Mouse (Mus musculus): ENCODE results near the gene Zdhhc17. TPM values are rescaled to one million over a fixed set of nuclear protein-coding genes. Genes with fewer than 3 reads are reported as not detected.

The Zdhhc17 gene
- 5.2 TPM for polyA plus RNA-seq (2012; fragmentation: generic; extraction: Trizol)
- long read RNA-seq, experiment 1, partial matches to known transcripts, result 0 of 2 reads
- long read RNA-seq, experiment 1, other reads (novel, unspliced or antisense), result 2 of 2 reads
- long read RNA-seq, experiment 2, partial matches to known transcripts, result 0 of 10 reads
- long read RNA-seq, experiment 2, other reads (novel, unspliced or antisense), result 9 of 10 reads

DNA sequence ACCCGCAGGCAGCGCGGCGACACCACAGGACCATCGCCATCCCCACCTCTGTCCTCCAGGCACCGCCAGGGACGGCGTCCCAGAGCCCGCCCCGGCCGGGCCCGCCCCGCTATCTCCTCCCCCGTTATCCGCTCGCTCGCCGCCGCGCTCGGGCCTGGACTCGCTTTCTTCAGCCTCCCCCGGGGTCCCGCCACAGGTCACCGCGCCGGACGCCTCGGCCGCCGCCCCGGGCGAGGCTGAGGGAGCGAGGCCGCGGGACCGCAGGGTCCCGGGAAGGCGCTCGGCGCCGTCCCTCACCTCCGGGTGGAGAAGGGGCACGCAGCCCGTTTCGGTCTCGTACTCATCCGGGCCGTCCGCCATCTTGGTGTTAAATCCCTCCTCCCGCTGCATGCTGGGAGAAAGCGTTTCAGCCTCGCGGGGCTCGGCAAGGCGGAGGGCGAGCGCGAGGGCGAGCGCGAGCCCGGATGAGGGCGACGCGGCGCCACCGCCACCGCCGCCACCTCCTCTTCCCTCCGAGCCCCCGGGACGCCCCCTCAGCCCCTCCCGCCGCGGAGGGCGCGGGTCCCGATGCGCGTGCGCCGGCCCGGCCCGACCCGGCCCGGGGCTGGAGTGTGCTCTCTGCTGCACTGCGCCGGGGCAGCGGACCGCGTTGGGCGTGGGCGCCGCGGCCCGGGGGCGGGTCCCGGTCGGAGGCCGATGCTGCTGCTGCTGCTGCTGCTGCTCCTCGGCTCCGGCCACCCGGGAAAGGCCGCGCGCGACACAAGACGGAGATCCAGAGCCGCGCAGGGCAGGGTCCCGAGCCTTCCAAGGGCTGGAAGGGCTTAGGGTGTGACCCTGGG is at the start of gene Zdhhc17:
Zdhhc17 (minus strand) TSS at position 500 of the 839 bp plus-strand sequence.
- Histone ChIP-seq H3K27me3 (ENCODE audit: control insufficient read depth, insufficient read depth, insufficient read length) (no peaks in the 10 kb centered on the region), H3K79me2 (ENCODE audit: control insufficient read depth, insufficient read depth) (peaks cover 48% of the 10 kb centered on the region), H3ac (ENCODE audit: control insufficient read depth, insufficient read length, low read depth) (peak within 1 kb of the TSS; percentile 97), H3K36me3 (ENCODE audit: control insufficient read depth, insufficient read depth) (no peaks in the 10 kb centered on the region), H3K4me3 (ENCODE audit: insufficient read depth, poor library complexity, severe bottlenecking) (peak within 1 kb of the TSS; percentile 97), H3K79me3 (ENCODE audit: low read depth) (peaks cover 43% of the 10 kb centered on the region)
- peak; percentile 80 for TF ChIP-seq MAX (IDR thresholded peaks at IDR 0.05)
- no peak for TF ChIP-seq MYOD1 (IDR thresholded peaks at IDR 0.05; ENCODE audit: control insufficient read depth, insufficient read length, low read depth)
- TF ChIP-seq MYOG (IDR thresholded peaks at IDR 0.05; ENCODE audit: control insufficient read depth, extremely low read depth, insufficient read length), result no peak

DNA sequence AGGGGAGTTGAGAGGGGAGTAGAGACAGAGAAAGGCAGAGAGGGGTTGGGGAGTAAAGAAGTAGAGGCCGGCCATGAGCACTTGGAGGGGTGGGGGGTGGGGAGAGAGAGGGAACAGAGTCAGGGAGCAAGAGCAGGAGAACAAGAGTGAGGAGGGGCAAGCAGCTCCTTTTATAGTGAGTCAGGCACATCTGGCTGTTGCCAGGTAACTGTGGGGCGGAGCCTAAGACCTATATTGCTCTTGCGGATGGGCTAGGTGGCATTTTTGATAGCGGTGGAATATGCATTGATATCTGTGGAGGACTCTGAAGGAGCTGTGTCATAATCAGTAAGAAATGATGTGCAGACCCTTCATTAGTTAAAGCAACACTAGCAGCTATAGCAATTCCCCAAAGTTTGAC is 45.8 kb upstream of the Zdhhc17 start:
- no peak overlapping the region for H3ac ChIP-seq (ENCODE audit: control insufficient read depth, insufficient read length, low read depth)
- H3K36me3 ChIP-seq (ENCODE audit: control insufficient read depth, insufficient read depth), result no peaks in the 10 kb centered on the region
- peaks cover 3% of the 10 kb centered on the region for H3K27me3 ChIP-seq (ENCODE audit: control insufficient read depth, insufficient read depth, insufficient read length)
- no peaks in the 10 kb centered on the region for H3K79me2 ChIP-seq (ENCODE audit: control insufficient read depth, insufficient read depth)
- no peak overlapping the region for H3K4me3 ChIP-seq (ENCODE audit: insufficient read depth, poor library complexity, severe bottlenecking)
- TF ChIP-seq MAX (IDR thresholded peaks at IDR 0.05) (no peak), MYOD1 (IDR thresholded peaks at IDR 0.05; ENCODE audit: control insufficient read depth, insufficient read length, low read depth) (no peak), MYOG (IDR thresholded peaks at IDR 0.05; ENCODE audit: control insufficient read depth, extremely low read depth, insufficient read length) (no peak), USF1 (IDR thresholded peaks at IDR 0.05; ENCODE audit: low read depth) (no peak), CTCF (IDR thresholded peaks at IDR 0.05; ENCODE audit: control insufficient read depth, insufficient read depth, insufficient read length) (no peak), CEBPB (IDR thresholded peaks at IDR 0.05; ENCODE audit: low read depth) (no peak), FOSL1 (IDR thresholded peaks at IDR 0.05; ENCODE audit: insufficient read depth, low read length, poor library complexity, severe bottlenecking) (no peak)
- H3K79me3 ChIP-seq (ENCODE audit: low read depth), result no peaks in the 10 kb centered on the region

DNA sequence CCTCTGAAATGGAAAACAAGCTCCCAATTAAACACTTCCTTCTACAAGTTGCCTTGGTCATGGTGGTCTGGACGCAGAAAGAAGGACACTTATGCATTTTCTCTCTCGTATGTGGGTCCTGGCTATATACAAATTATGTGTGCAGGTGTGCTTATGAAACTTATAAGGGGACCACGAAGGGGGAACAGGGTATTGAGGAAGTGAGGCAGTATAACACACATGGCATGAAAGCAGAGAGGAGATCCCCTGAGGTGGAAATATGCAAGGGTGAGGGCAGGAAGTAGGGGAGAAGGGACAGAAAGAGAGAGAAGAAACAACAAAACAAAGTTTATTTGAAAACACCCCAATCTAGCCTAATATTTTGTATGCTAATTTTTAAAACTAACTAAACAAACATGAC is 41.7 kb upstream of the Zdhhc17 start:
- Histone ChIP-seq H3K36me3 (ENCODE audit: control insufficient read depth, insufficient read depth) (no peaks in the 10 kb centered on the region), H3K4me3 (ENCODE audit: insufficient read depth, poor library complexity, severe bottlenecking) (no peak overlapping the region), H3ac (ENCODE audit: control insufficient read depth, insufficient read length, low read depth) (no peak overlapping the region), H3K27me3 (ENCODE audit: control insufficient read depth, insufficient read depth, insufficient read length) (no peaks in the 10 kb centered on the region), H3K79me3 (ENCODE audit: low read depth) (no peaks in the 10 kb centered on the region), H3K79me2 (ENCODE audit: control insufficient read depth, insufficient read depth) (no peaks in the 10 kb centered on the region)
- no peak for TF ChIP-seq FOSL1 (IDR thresholded peaks at IDR 0.05; ENCODE audit: insufficient read depth, low read length, poor library complexity, severe bottlenecking)
- no peak for TF ChIP-seq CEBPB (IDR thresholded peaks at IDR 0.05; ENCODE audit: low read depth)
- no peak for TF ChIP-seq MYOG (IDR thresholded peaks at IDR 0.05; ENCODE audit: control insufficient read depth, extremely low read depth, insufficient read length)
- TF ChIP-seq MYOD1 (IDR thresholded peaks at IDR 0.05; ENCODE audit: control insufficient read depth, insufficient read length, low read depth), result no peak
- TF ChIP-seq CTCF (IDR thresholded peaks at IDR 0.05; ENCODE audit: control insufficient read depth, insufficient read depth, insufficient read length), result no peak
- no peak for TF ChIP-seq USF1 (IDR thresholded peaks at IDR 0.05; ENCODE audit: low read depth)
- TF ChIP-seq MAX (IDR thresholded peaks at IDR 0.05), result no peak

DNA sequence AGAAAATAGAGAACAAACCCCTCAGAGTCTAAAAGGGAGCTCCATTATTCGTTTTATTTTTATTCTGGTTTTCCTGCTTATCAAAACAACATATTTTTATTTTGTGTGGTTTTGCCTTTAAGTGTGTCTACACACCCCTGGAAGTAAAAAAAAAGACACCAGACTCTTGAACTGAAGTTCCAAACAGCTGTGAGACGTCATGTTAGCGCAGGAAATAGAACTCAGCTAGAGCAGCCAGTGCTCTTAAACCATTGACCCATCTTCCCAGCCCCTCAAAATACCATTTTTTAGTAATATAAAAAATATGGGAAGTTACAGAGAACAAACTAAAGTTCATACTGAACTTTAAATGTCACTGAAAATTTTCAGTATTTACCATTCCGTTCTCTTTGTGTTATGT is 40.6 kb upstream of the Zdhhc17 start:
- H3K79me2 ChIP-seq (ENCODE audit: control insufficient read depth, insufficient read depth), result no peaks in the 10 kb centered on the region
- TF ChIP-seq MYOD1 (IDR thresholded peaks at IDR 0.05; ENCODE audit: control insufficient read depth, insufficient read length, low read depth) (no peak), CTCF (IDR thresholded peaks at IDR 0.05; ENCODE audit: control insufficient read depth, insufficient read depth, insufficient read length) (no peak), MYOG (IDR thresholded peaks at IDR 0.05; ENCODE audit: control insufficient read depth, extremely low read depth, insufficient read length) (no peak), FOSL1 (IDR thresholded peaks at IDR 0.05; ENCODE audit: insufficient read depth, low read length, poor library complexity, severe bottlenecking) (no peak), MAX (IDR thresholded peaks at IDR 0.05) (no peak), USF1 (IDR thresholded peaks at IDR 0.05; ENCODE audit: low read depth) (no peak), CEBPB (IDR thresholded peaks at IDR 0.05; ENCODE audit: low read depth) (no peak)
- no peaks in the 10 kb centered on the region for H3K79me3 ChIP-seq (ENCODE audit: low read depth)
- no peaks in the 10 kb centered on the region for H3K36me3 ChIP-seq (ENCODE audit: control insufficient read depth, insufficient read depth)
- no peak overlapping the region for H3ac ChIP-seq (ENCODE audit: control insufficient read depth, insufficient read length, low read depth)
- H3K4me3 ChIP-seq (ENCODE audit: insufficient read depth, poor library complexity, severe bottlenecking), result no peak overlapping the region
- H3K27me3 ChIP-seq (ENCODE audit: control insufficient read depth, insufficient read depth, insufficient read length), result no peaks in the 10 kb centered on the region

- no peaks in the 10 kb centered on the region for H3K27me3 ChIP-seq (ENCODE audit: control insufficient read depth, insufficient read depth, insufficient read length)
- no peak overlapping the region for H3ac ChIP-seq (ENCODE audit: control insufficient read depth, insufficient read length, low read depth)
- no peaks in the 10 kb centered on the region for H3K36me3 ChIP-seq (ENCODE audit: control insufficient read depth, insufficient read depth)
- no peak for TF ChIP-seq MYOG (IDR thresholded peaks at IDR 0.05; ENCODE audit: control insufficient read depth, extremely low read depth, insufficient read length)
- no peak for TF ChIP-seq MYOD1 (IDR thresholded peaks at IDR 0.05; ENCODE audit: control insufficient read depth, insufficient read length, low read depth)
- TF ChIP-seq CEBPB (IDR thresholded peaks at IDR 0.05; ENCODE audit: low read depth), result no peak
- TF ChIP-seq CTCF (IDR thresholded peaks at IDR 0.05; ENCODE audit: control insufficient read depth, insufficient read depth, insufficient read length), result no peak
- H3K79me2 ChIP-seq (ENCODE audit: control insufficient read depth, insufficient read depth), result no peaks in the 10 kb centered on the region
- H3K79me3 ChIP-seq (ENCODE audit: low read depth), result no peaks in the 10 kb centered on the region
- no peak overlapping the region for H3K4me3 ChIP-seq (ENCODE audit: insufficient read depth, poor library complexity, severe bottlenecking)
Measured at GRCm38 (mm10) chr10:111050061-111050460, 40.1 kb upstream of the Zdhhc17 start.
